Mouse (Mus musculus): ENCODE results near the gene Tgfbr2. TPM values are rescaled to one million over a fixed set of nuclear protein-coding genes. Genes with fewer than 3 reads are reported as not detected.

Gene Tgfbr2
- total and polyA plus RNA-seq, 3 experiments = 19.6 to 46.3 (median 42.8) TPM

DNA sequence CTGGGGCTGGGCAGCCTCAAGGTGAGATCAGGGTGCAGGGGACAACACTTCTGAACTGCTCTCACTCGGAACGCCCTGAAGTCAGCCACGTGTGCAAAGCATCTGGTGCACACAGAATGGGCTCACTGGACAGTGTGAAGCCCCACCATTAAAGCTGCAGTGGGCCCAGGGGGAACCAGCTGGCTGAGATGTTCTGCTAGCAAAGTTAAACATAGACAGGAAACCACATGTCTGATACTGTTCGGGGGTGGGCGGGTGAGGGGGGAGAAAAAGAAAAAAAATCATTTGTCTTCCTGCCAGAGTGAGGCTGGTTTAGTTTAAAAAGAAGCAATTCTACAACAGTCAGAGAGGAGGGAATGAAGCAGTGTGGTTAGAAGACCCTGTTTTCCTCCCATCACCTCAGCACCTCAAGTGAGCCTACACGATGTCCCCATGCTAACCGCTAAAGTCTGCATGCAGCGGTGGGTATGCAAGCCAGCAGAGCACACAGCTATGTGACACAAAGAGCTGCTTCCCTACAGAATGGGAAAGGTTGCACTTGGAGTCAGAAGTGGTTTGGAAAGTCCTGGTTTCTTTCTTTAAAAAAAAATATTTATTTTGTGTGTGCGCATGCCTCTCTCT is 52.1 kb downstream of the Tgfbr2 start:
- Histone ChIP-seq H3K79me2 (replicated peaks; ENCODE audit: control insufficient read depth, extremely low read depth, insufficient read depth, poor library complexity, severe bottlenecking) (peaks cover 5% of the 10 kb centered on the region; the same call in 1 of the 2 replicates), H3K9me3 (replicated peaks; ENCODE audit: low read length) (no peaks in the 10 kb centered on the region), H3K36me3 (replicated peaks in 1 of 2; ENCODE audit: control insufficient read depth in 1 of 2, insufficient read depth in 1 of 2, low read length in 1 of 2) (peaks cover 90 to 95% of the 10 kb centered on the region in 2 experiments), H3K4me3 (replicated peaks in 1 of 3; ENCODE audit: low read depth in 2 of 3, low read length in 2 of 3, poor library complexity in 1 of 3) (no peak overlapping the region), H3K27me3 (replicated peaks) (no peaks in the 10 kb centered on the region), H3K4me1 (ENCODE audit: control insufficient read depth in 1 of 2, insufficient read depth in 2 of 2) (peaks cover 4 to 45% of the 10 kb centered on the region in 2 experiments), H3K27ac (ENCODE audit: insufficient read depth, low read depth) (peak overlapping the region; percentile 68), H3K9ac (ENCODE audit: insufficient read depth, low read depth) (no peak overlapping the region), H3K4me2 (ENCODE audit: insufficient read depth, low read depth, poor library complexity, severe bottlenecking) (no peak overlapping the region)
- TF ChIP-seq RCOR1 (conservative IDR thresholded peaks at IDR 0.05; ENCODE audit: low read depth, low read length) = no peak
- peak; percentile 35; the same call in 1 of the 2 replicates for TF ChIP-seq ETS1 (conservative IDR thresholded peaks at IDR 0.05; ENCODE audit: low read depth, low read length)
- no peak for TF ChIP-seq POLR2A (IDR thresholded peaks at IDR 0.05; ENCODE audit: low read depth, low read length)
- in situ Hi-C loops (cut with MboI; ENCODE audit: low pct_ligation_motif_present, low pct_unique_long_range_greater_than_20kb, low sequenced_read_pairs) (no loop called here), dilution Hi-C loops (cut with MboI; ENCODE audit: extremely low pct_ligation_motif_present, extremely low pct_unique_long_range_greater_than_20kb, low sequenced_read_pairs) (no loop called here)
- peak; percentile 58 for DNase-seq (ENCODE audit: extremely low read depth)

DNA sequence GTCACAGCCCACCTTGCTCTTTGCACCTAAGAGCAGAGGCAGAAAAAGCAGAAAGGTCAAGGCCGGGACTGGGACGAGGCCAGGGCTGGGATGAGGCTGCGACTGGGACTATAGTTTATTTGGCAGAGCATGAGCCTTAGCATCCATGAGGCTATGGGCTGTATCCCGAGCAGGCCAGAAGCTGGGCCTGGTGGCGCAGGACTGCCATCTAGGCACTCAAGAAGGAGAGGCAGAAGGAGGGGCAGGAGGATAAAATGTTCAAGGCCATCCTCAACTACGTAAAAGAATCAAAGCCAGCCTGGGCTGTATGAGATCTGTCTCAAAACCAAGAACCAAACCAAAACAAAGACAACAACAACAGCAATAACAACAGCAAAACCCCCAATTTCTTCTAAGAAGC is 52.6 kb downstream of the Tgfbr2 start:
- Histone ChIP-seq H3K79me2 (replicated peaks; ENCODE audit: control insufficient read depth, extremely low read depth, insufficient read depth, poor library complexity, severe bottlenecking) (peaks cover 5% of the 10 kb centered on the region; the same call in 1 of the 2 replicates), H3K4me2 (ENCODE audit: insufficient read depth, low read depth, poor library complexity, severe bottlenecking) (no peak overlapping the region), H3K9ac (ENCODE audit: insufficient read depth, low read depth) (no peak overlapping the region), H3K27me3 (replicated peaks) (no peaks in the 10 kb centered on the region), H3K9me3 (replicated peaks; ENCODE audit: low read length) (no peaks in the 10 kb centered on the region), H3K4me3 (replicated peaks in 1 of 3; ENCODE audit: low read depth in 2 of 3, low read length in 2 of 3, poor library complexity in 1 of 3) (no peak overlapping the region), H3K36me3 (replicated peaks in 1 of 2; ENCODE audit: control insufficient read depth in 1 of 2, insufficient read depth in 1 of 2, low read length in 1 of 2) (peaks cover 90 to 95% of the 10 kb centered on the region in 2 experiments), H3K4me1 (ENCODE audit: control insufficient read depth in 1 of 2, insufficient read depth in 2 of 2) (peaks cover 4 to 43% of the 10 kb centered on the region in 2 experiments), H3K27ac (ENCODE audit: insufficient read depth, low read depth) (peak overlapping the region; percentile 11)
- in situ Hi-C loops (cut with MboI; ENCODE audit: low pct_ligation_motif_present, low pct_unique_long_range_greater_than_20kb, low sequenced_read_pairs) = no loop called here
- no peak for DNase-seq (ENCODE audit: extremely low read depth)
- 0 out of 4 replicates have a peak, but pooled peaks of 1 of the 2 experiments have one; percentile 3 for TF ChIP-seq CTCF (conservative IDR thresholded peaks at IDR 0.05 in 1 of 2, IDR thresholded peaks at IDR 0.05 in 1 of 2; ENCODE audit: low read depth in 2 of 2, low read length in 2 of 2)
- no peak for TF ChIP-seq MYC (IDR thresholded peaks at IDR 0.05; ENCODE audit: low read depth, low read length)
- dilution Hi-C loops (cut with MboI; ENCODE audit: extremely low pct_ligation_motif_present, extremely low pct_unique_long_range_greater_than_20kb, low sequenced_read_pairs) = no loop called here

DNA sequence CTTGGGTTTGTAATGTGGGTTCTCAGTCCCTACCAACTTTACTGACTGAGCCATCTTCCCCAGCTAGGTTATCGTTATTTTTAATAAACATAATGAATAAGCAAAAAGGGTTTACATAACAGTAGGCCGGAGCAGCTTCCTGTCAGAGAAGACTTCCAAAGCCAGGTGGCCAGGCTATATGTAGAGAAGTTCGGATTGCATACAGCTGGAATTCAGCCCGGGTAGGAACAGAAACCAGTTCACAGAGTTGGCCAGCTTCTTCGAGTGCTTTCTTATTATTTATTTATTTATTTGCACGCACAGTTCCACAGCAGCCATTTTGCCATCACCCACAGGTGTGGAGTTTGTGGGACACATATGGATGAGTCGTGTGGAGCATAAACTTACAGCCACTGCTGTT is 53.7 kb downstream of the Tgfbr2 start:
- Histone ChIP-seq H3K4me2 (ENCODE audit: insufficient read depth, low read depth, poor library complexity, severe bottlenecking) (no peak overlapping the region), H3K9me3 (replicated peaks; ENCODE audit: low read length) (no peaks in the 10 kb centered on the region), H3K27me3 (replicated peaks) (no peaks in the 10 kb centered on the region), H3K4me3 (replicated peaks in 1 of 3; ENCODE audit: low read depth in 2 of 3, low read length in 2 of 3, poor library complexity in 1 of 3) (no peak overlapping the region), H3K4me1 (ENCODE audit: control insufficient read depth in 1 of 2, insufficient read depth in 2 of 2) (peaks cover 4 to 42% of the 10 kb centered on the region in 2 experiments), H3K36me3 (replicated peaks in 1 of 2; ENCODE audit: control insufficient read depth in 1 of 2, insufficient read depth in 1 of 2, low read length in 1 of 2) (peaks cover 89 to 93% of the 10 kb centered on the region in 2 experiments), H3K27ac (ENCODE audit: insufficient read depth, low read depth) (no peak overlapping the region), H3K79me2 (replicated peaks; ENCODE audit: control insufficient read depth, extremely low read depth, insufficient read depth, poor library complexity, severe bottlenecking) (peaks cover 5% of the 10 kb centered on the region; the same call in 1 of the 2 replicates), H3K9ac (ENCODE audit: insufficient read depth, low read depth) (no peak overlapping the region)
- in situ Hi-C loops (cut with MboI; ENCODE audit: low pct_ligation_motif_present, low pct_unique_long_range_greater_than_20kb, low sequenced_read_pairs) (no loop called here), dilution Hi-C loops (cut with MboI; ENCODE audit: extremely low pct_ligation_motif_present, extremely low pct_unique_long_range_greater_than_20kb, low sequenced_read_pairs) (no loop called here)
- TF ChIP-seq ZMIZ1 (IDR thresholded peaks at IDR 0.05; ENCODE audit: low read depth, low read length) (no peak), ZKSCAN1 (IDR thresholded peaks at IDR 0.05; ENCODE audit: borderline replicate concordance, low read depth, low read length) (no peak), MAFK (IDR thresholded peaks at IDR 0.05; ENCODE audit: insufficient replicate concordance, low read length) (no peak), POLR2A (IDR thresholded peaks at IDR 0.05; ENCODE audit: low read depth, low read length) (no peak), ZC3H11A (IDR thresholded peaks at IDR 0.05; ENCODE audit: low read depth, low read length) (no peak), PAX5 (IDR thresholded peaks at IDR 0.05; ENCODE audit: low read length) (no peak), JUN (IDR thresholded peaks at IDR 0.05; ENCODE audit: insufficient read depth, low read depth, low read length) (no peak), ZNF384 (IDR thresholded peaks at IDR 0.05; ENCODE audit: low read depth, low read length) (no peak), BHLHE40 (IDR thresholded peaks at IDR 0.05; ENCODE audit: low read depth, low read length) (no peak), CTCF (conservative IDR thresholded peaks at IDR 0.05 in 1 of 2, IDR thresholded peaks at IDR 0.05 in 1 of 2; ENCODE audit: low read depth in 2 of 2, low read length in 2 of 2) (no peak), NRF1 (IDR thresholded peaks at IDR 0.05; ENCODE audit: low read depth, low read length) (no peak), HCFC1 (IDR thresholded peaks at IDR 0.05; ENCODE audit: low read depth, low read length) (no peak), EP300 (IDR thresholded peaks at IDR 0.05; ENCODE audit: low read length) (no peak)
- no peak for DNase-seq (ENCODE audit: extremely low read depth)

All from CH12.LX (cell line).